Mouse (Mus musculus) E14TG2a.4 (cell line): ENCODE measurements around the gene Gm11549.

Experiments
- CTCF ChIP-seq: conservative IDR thresholded peaks from 2 replicates; pipeline ENCODE4 v1.5.1; 2014; ENCODE audit warnings: low read length
- NANOG ChIP-seq: IDR thresholded peaks from 2 replicates; pipeline ENCODE4 v1.6.1; 2014; ENCODE audit warnings: borderline replicate concordance, low read length, mixed read lengths
- POU5F1 ChIP-seq: IDR thresholded peaks from 2 replicates; pipeline ENCODE4 v1.6.1; 2014; ENCODE audit warnings: low read length, borderline replicate concordance

- no peak for TF ChIP-seq CTCF
- TF ChIP-seq NANOG: no peak
- no peak for TF ChIP-seq POU5F1
Observed at GRCm38 (mm10) chr3:36499418-36499817, 22.2 kb downstream of the Gm11549 start.
